Mouse (Mus musculus) urinary bladder, postnatal 14 days (tissue): ENCODE data around the gene Tex12.

Source experiments
- DNase-seq: peaks from one replicate; pipeline ENCODE4 v3.0.0; 2021; ENCODE audit warnings: low spot score

Tex12 gene

DNA sequence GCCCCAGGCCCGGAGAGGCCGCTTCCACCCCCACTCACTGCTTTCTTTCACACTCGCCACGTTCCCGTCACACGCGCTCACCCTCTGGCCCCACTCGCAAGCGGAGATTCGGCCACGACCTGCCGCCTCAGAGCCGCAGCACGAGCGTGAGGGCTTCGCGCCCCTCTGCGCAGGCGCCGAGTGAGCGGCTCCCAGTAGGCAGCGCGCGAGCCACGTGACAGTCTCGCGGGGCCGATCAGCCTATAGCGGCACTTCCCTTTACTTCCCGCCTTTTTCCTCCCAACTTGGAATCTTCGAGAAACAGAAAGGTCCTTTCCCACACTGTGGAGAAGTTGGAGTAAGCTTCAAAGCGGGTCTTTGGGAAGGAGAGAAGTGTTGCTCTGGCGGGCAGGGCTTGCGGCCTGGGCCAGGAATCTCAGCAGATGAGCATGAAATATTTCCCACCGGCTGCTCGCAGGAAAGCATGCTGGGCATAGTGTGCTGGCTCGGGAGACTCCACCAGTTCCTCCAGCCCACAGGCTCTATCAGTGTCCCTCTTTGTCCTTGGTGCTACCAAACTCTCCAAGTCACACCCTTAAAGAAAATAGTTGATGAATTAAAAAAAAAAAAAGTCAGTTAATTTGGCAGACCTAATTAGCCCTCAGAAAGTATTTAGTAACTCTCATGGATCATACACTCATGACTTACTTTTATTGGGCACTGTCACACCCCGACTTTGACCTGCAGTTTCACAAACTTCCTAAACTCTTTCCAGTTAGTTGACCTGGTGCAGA is at the start of gene Tex12:
Tex12 (minus strand) TSS at position 181 of the 773 bp plus-strand sequence.
- no peak for DNase-seq

DNA sequence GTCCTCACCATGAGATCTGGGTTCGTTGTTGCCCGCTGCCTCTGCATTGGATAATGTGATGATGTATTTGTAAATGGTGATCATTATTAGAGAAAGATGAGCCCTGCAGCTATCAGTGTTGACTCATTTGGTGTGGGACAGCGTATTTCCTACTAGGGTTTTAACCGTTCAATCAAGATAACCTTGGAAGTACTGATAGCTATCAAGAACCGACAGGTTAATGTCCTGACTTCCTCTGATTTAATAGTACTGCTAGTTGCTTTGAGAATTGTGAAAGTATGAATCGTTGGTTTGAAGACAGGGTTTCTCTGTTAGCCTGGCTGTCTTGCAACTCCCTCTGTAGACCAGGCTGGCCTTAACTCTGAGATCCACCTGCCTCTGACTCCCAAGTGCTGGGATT is 43.2 kb upstream of the Tex12 start:
- no peak for DNase-seq

DNA sequence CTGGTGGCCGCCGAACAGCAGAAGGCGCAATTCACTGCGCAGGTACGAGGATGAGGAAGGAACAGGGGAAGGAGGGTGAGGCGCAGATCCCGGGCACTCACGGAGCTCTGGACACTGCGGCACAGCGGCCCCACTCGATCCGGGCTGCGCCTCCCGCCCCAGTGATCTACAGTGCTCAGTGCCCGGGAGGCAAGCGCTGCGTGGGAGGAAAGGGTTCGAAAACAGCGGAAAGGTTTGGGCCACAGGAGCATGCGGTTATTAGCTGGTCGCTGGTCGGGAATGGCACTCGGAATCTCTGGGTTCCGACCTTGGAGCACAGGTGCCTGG is 42.8 kb upstream of the Tex12 start:
- DNase-seq: no peak

DNA sequence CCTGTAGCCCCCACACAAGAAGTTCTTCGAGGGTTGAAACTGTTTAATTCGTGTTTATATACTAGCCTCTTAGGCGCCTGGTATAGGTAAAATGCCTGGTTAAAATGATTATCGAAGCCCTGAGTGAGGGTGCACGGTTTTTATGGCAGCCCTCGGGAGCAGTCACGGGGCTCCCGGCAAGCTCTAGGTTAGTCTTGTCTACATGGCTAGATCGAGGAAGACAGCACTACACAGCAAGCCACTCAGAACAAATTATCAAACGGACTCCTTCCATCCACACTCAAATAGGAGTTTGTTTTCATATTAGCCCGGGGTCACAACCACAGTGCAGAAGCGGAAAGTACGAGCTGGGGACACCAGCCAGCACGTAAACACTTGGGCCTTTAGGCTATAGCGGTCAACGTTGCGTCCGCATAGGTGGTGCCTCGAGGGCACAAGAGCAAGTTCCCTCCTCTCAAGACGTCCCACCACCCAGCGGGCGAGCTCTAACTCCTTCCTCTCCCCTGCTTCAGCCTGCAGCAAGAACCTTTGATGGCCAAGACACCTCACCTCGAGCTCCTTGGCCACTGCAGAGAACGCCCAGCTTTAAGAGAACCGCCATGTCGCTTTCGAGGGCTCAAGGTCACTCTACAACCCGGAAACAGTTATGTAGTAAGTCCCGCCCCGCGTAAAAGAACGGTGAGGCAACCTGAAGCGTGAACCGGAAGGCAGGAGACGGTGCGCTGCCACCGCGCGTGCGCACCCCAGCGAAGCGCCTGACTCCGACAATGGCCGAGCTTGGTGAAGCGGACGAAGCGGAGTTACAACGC is 42.3 kb upstream of the Tex12 start, which contains the start of the genes Sdhd and Timm8b:
Sdhd (minus strand) TSS at position 624 of the 809 bp plus-strand sequence.
Timm8b (plus strand) TSS at position 722 of the 809 bp plus-strand sequence.
- peak; percentile 93 for DNase-seq

DNA sequence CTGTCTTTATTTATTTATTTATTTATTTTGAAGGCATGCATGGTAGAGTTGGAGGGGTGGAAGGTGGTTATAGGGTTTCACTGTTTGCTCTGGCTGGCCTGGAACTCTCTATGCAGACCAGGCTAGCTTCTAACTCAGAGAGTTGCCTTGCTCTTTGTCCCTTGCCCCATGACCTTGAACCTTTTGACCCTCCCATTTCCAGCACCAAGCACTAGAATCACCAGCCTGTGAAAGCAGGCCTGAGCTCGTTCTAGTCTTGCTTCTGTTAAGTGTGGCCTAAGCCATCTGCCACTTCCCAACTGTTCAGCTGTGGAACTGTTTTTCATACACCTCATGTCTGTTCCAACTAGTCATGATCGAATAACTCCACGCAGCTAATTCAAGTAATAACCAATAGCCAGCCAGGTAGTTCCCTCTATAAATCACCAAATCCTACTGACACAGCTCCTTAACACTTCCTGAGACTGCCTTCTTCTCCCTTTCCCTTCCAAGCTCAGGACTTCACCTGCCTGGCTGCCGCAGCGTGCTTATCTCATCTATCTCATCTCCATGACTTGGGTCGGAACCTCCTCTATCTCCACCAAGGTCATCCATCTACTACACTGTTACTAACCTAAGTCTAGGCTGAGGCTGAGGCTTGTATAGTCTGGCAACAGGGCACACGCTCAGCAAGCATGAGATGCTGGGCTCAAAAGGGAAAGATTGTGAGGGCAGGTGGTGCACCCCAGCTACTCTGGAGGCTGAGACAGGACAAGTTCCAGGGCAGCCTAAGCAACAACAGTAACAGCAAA is 41.1 kb upstream of the Tex12 start:
- DNase-seq: no peak

DNA sequence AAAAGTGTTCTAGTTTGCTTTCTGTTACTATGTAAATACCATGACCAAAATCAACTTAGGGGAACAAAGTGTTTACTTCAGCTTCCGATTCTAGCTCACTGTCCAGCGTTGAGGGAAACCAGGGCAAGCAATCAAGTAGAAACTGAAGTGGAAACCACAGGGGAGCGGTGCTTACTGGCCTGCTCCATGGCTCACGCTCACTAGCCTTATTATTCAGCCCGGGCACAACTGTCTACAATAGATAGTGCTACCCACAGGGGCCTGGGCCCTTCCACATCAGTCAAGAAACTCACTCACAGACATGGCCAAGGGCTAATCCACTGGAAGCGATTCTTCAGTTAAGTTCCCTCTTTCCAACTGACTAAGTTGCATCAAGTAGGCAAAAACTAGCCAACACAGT is 40.4 kb upstream of the Tex12 start:
- DNase-seq: no peak

DNA sequence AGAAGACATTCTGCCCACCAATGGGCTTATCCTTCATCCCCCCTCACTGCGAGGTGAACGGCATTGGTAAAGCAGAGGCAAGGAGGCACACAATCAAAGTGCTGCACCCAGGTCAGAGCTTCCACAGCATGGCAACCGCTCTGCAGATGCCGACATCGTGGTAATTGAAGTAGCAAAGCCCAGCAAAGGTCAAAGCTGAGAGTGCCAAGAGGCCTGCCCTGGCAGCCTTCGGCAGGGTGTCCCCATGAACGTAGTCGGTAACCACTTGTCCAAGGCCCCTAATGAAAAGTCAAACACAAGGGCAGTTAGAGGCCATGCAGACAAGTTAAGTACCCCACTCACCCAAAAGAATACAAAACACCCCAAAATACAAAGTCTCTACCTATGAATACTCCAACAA is 35.8 kb upstream of the Tex12 start:
- no peak for DNase-seq

DNA sequence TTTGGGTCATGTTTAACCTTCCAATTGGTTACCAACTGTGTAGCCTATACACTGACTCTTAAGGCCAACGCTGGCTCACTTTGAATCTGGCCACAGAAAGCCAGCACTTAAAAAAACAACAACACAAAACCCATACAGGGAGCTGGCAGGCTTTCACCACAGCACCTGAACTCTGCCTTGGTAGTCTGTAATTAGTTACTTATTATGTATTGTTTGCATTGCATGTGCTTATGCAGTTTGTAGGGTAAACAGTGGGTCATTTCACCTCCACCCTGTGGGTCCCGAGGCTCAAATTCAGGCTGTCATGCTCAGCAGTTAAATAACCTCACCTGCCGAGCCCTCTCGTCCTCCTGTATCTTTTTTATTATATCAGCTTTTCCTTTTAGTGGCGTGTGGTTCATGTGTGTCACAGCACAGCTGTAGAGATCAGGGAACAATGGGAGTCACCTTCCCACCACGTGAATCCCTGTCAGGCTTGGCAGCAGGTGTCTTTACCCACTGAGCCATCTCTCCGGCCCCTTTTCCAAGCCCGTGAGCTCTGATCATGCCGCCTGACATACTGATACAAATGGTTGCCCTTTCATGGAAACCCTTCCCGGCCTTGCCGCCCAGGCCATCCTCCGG is 33.8 kb upstream of the Tex12 start:
- no peak for DNase-seq

DNA sequence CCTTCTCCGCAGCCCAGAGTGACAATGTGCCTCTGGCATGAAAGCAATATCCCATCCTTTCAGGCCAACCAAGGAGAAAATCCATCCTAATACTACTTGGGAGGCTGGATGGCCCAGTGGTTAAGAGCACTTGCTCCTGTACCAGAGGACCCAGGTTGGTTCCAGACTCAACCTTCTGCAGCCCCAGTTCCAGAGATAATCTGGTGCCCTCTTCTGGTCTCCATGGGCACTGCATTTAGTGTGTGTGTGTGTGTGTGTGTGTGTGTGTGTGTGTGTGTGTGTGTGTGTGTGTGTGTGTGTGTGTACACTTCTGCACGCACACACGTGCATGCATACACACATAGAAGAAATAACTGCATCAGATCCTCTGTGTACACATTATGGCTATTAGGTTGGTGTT is 32.4 kb upstream of the Tex12 start:
- DNase-seq: peak; percentile 20

DNA sequence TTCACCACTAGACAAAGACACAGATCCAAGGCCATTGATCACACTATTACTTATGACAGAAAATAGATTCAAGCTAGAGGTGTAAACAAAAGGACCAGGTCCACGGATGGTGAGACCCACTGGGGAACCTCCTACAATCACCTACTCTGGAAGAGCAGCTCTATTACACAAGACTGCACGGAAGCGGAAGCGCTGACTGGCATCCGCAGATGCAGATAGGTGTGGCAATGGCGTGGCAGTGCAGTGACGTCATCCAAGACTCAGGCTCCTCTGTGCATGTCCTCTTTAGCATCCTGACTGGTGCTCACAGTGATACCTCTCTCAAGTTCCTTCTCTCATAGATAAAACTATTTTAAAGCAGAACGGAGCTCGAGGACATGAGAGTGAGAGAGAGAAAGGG is 31.8 kb upstream of the Tex12 start:
- DNase-seq: no peak

DNA sequence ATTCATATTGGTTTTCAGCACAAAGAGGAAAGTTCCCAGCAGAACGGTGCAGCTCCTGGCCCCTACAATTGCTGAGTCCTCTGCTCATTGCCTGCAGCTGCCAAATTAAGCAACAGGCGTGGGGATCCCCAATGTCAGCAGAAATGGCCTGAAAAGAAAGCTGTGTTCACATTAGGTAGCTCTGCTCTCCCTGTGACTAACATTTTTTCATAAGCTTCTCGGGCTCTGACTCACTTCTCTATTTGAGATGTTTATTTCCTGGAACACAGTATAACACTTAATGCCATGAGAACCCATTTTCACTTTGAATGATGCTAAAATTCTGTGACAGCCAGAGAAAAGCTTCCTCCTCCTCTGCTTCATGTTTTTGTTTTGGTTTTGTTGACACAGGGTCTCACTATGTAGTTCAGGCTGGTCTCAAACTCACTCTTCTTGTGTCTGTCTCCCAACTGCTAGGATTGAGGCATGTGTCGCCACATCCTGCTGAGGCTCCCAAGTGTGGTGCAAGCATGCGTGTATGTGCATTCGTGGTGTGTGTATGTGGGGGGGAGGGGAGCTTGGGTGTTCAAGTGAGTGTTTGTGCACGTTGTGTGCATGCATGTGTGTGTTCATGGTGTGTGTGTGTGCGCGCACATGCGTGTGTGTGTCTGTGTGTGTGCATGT is 29.9 kb upstream of the Tex12 start:
- no peak for DNase-seq

DNA sequence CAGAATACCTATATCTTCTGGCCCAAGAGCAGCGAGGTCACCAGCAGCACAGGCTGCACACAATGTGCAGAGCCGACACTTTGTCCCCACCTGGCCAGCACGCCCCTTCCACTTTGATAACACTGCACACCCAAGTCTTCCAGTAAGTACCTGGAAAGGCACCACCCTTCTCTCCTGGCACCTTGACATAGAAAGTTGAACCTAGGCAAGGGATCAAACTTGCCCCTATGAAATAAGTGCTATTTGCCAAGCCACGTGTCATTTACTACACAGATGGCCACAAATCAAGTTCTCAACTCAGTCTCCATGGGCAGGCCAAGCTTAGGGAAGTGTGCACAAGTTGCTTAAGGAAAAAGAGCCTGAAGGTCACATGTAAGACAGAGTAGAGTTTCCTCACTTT is 25.8 kb upstream of the Tex12 start:
- no peak for DNase-seq

DNA sequence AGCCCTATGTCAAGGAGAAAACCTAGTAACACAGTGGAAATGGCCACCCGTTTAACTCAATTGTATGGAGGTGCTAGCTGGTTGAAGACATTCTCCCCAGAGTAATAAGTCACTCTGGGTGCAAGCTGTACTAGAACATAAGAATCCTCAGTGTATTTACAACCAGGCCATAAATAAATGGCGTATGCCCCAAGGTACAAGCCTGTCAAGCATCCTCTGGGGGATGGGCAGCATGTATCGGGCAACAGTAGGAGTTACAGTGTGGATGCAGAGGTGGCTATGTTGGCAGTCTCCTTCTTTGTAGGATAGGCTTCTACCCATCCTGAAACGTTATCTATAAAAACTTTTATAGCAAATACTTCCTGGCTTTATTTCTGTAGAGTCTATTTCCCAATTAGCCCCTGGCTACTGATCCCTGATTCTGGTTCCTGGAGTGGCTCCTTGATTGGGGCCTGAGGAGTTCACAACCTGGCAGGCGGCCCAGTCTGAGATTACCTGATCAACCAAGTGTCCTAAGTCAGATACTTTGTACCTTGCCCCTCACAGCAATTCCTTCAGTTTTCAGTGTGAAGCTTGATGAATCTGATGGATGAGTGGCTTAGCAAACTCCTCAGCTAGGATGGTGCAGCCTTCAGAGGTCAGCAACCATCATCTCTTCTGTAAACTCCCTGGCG is 24.2 kb upstream of the Tex12 start:
- no peak for DNase-seq

DNA sequence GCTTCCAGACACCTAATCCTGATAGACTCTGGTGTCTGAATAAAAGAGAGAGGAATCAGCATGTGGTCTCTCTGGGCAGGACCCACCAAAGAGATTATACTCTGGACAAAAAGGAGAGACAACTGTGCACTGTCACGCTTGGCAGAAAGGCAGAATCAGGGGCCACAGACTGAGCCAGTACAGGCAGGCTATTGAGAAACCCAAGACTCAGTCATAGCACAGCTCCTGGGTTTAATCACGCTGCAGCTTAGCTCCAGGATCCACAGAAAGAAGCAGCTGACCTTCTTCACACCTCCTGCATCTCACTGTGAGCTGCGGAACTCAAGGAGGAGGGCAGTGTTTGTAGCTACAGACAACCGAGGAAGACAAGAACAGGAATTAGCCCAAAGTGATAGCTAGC is 19.2 kb upstream of the Tex12 start:
- DNase-seq: no peak

DNA sequence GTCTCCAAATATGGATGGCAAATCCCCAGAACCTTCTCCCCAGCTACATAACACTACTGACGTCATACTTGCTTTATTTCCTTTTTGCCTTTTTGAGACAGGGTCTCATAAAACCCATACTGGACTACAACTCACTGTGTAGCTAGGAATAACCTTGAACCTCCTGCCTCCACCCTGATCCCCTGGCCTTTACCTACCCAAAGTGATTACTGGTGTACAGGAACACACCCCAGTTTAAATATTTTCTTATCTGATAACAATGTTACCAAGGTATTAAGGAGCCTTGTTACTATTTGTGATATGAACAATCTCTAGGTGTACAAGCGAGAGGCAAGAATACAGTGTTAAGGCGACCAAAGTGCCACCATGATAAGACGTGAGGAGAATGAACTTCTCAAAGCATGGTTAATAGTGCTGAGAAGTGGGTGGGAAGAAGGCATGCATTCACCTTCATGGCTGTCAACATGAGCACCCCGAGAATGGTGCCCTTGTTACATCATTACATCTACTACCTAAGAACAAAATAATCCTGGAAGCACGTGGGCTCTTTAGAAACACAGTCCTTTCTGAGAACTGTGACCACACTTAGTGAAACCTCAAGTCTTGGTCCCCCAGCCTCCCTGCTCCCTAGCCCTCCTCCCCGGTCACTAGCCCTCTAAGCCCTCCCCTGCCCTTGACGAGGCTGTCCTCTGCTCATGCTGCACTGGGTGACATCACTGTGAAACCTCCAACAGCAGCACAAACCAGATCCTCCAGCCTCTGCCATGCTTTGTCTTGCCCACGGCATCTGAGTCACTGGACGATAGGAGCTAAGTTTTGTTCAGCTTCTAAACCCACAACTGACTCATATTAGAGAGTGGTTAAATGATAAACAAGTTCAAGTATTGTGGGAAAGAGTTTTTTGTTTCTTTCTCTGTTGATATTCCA is 8.7 kb upstream of the Tex12 start:
- peak; percentile 34 for DNase-seq

DNA sequence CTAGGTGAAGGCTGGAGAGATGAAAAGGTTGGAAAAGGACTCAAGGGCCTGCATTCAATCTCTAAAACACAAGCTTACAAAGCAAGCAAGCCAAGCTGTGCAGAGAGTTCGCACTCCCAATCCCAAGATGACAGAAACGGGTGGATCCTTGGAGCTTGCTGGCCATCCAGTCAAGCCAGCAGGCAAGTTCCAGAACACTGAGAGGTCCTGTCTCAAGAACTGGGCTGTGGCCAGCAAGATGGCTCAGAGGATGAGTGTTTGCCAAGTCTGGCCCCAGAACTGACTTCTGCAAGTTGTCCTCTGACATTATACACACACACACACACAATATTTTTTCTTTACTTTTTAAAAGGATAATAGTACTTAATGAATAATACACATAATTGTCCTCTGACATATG is 6.8 kb upstream of the Tex12 start:
- no peak for DNase-seq

DNA sequence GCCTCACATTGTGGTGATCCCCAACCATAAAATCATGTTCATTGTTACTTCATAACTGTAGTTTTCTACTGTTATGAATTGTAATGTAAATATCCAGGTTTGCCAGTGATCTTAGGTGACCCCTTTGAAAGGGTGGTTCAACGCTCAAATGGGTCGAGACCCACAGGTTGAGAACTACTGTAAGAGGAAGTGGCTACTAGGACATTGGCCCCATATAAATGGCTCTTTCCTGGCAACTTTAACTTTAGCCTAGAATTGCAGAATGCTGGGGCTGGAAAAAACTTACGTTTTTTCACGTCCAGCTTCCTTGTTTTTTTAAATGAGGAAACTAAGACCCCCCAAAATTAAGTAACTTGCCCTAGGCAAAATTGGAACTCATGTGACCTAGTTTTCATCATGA is 6.2 kb upstream of the Tex12 start:
- DNase-seq: no peak

DNA sequence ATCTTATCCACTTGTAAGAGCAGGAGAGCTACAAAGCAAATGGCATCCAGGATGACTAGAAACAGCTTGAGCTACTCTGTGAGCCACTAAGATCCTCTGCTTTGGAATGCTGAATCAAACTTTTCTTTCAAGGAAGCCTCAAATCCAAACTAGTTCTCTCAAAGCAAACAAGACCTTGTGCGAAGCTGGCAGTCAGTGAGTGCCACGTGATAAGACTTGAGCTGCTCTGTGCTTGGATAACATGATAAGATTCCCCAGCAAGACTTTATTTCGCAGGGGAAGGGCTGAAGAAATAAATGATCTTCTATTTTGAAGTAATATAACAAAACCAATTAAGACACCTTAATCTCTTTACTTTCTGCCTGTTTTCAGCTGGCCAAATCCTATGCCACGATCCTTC is 4.8 kb upstream of the Tex12 start:
- no peak for DNase-seq

DNA sequence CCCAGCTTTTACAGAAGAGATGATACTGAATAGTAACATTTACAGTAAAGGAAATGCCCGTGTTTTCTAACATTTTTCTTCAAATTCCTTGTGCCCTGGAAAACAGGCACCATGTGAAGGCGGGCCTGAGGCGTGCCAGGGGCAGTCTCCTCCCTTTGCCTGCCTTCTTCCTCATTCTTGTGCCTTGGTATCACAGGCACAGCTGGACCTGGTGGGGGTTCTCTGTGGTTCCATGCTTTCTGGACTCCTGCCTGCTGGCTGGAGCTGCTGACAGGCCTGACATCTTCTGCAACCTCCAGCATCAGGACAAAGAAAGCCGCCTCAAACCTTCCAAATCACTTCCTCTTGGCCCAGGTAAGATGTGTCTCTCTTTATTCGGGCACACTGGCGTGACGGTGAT is 4.0 kb upstream of the Tex12 start:
- peak; percentile 40 for DNase-seq

DNA sequence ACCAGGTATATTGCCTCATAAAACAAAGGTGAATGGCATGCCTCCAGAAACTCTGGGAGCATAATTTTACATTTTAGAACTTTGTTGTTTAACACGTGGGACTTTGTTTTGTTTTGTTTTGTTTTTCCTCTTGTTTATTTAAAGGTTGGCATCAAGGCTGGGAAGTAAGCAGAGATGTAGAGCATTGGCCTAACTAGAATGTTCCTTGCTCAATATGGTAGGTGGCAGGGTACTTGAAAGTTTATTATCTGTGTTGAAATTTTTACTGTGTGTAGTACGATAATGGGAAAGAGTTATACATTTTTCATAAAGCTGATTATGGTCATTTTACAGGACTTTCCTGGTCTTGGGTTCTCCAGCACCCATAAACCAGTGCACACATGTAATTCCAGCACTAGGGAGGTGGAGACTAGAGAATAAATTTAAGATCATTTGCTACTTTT is 814 bp upstream of the Tex12 start:
- DNase-seq: no peak
